Mouse (Mus musculus): ENCODE data around the gene Ostm1. TPM values are rescaled to one million over a fixed set of nuclear protein-coding genes. Genes with fewer than 3 reads are reported as not detected.
A peak's percentile ranks its signal among the peaks of the same experiment; 100 is the strongest.

The Ostm1 gene
- polyA plus RNA-seq, 1 experiment from 2014 or later, result 24.9 TPM

GRCm38 (mm10) chr10:42678755-42679364 lies 95.2 kb downstream of the Ostm1 start:
- H3K27me3 ChIP-seq, result peaks cover 6% of the 10 kb centered on the region
- peak overlapping the region; percentile 83 for H3K27ac ChIP-seq
- no peaks in the 10 kb centered on the region for H3K9me3 ChIP-seq (replicated peaks)
- peak overlapping the region; percentile 97 for H3K4me3 ChIP-seq
- peaks cover 9% of the 10 kb centered on the region for H3K4me1 ChIP-seq
- peak overlapping the region; percentile 82 for H3K4me2 ChIP-seq (replicated peaks)
- peak overlapping the region; percentile 85 for H3K9ac ChIP-seq
- peaks cover 2% of the 10 kb centered on the region for H3K36me3 ChIP-seq
- ATAC-seq (ENCODE audit: low FRiP score), result peak; percentile 97
- under 1% methylated on average over 56 of the region's 56 CpGs for WGBS

DNA sequence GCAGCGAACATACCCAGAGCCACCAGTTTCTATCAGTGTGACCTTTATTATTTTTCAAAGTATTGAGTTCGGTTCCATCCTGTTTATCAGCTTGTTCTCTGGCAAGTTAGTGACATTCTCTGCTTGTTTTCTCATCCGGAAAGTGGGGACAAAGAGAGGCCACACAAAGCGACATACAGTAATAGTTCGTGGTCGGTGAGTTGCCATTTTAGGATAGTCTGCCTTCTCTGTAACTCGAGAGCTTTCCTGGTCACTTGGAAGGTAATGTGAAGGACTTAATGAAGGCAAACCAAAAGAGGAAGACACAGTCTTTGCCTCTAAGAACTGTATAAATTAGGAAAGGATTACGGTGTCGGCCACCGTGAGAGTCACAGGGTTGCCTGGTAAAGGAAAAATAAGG lies 96.0 kb downstream of the Ostm1 start:
- WGBS, result 18% methylated on average over 10 of the region's 10 CpGs
- Histone ChIP-seq H3K36me3 (peaks cover 8% of the 10 kb centered on the region), H3K4me3 (peak overlapping the region; percentile 97), H3K27ac (no peak overlapping the region), H3K4me1 (peaks cover 9% of the 10 kb centered on the region), H3K4me2 (replicated peaks) (peak overlapping the region; percentile 82), H3K27me3 (peaks cover 6% of the 10 kb centered on the region), H3K9me3 (replicated peaks) (no peaks in the 10 kb centered on the region), H3K9ac (peak overlapping the region; percentile 85)
- ATAC-seq (ENCODE audit: low FRiP score), result no peak

DNA sequence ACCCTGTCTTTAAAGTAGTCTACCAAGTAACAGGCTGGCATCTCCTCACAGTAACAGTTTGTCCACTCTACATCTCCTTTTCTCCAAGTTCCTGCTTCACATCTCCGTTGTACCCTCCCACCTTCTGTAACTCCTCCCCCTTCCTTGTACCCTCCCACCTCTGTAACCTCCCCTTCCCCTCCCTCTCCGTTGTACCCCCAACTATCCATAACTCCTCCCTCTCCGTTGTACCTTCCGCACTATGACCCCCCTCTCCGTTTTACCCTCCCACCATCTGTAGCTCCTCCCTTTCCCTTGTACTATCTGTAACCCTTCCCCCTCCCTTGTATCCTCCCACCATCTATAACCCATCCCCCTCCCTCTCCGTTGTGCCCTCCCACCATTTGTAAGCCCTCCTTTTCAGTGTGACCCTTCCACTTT lies 97.0 kb downstream of the Ostm1 start:
- no peak for ATAC-seq (ENCODE audit: low FRiP score)
- peaks cover 6% of the 10 kb centered on the region for H3K27me3 ChIP-seq
- H3K9ac ChIP-seq, result no peak overlapping the region
- 11% methylated on average over 6 of the region's 6 CpGs for WGBS
- no peaks in the 10 kb centered on the region for H3K9me3 ChIP-seq (replicated peaks)
- no peak overlapping the region for H3K27ac ChIP-seq
- H3K4me1 ChIP-seq, result peaks cover 9% of the 10 kb centered on the region
- no peak overlapping the region for H3K4me3 ChIP-seq
- peak overlapping the region; percentile 82; the same call in 1 of the 2 replicates for H3K4me2 ChIP-seq (replicated peaks)
- peaks cover 8% of the 10 kb centered on the region for H3K36me3 ChIP-seq

- 88% methylated on average over 8 of the region's 8 CpGs for WGBS
- H3K36me3 ChIP-seq, result peaks cover 8% of the 10 kb centered on the region
- no peak for ATAC-seq (ENCODE audit: low FRiP score)
- H3K9ac ChIP-seq, result 0 out of 2 replicates have a peak overlapping the region, but pooled peaks have one; percentile 19
- H3K9me3 ChIP-seq (replicated peaks), result no peaks in the 10 kb centered on the region
- H3K4me1 ChIP-seq, result peaks cover 9% of the 10 kb centered on the region
- no peak overlapping the region for H3K4me2 ChIP-seq (replicated peaks)
- H3K4me3 ChIP-seq, result no peak overlapping the region
- H3K27me3 ChIP-seq, result peaks cover 6% of the 10 kb centered on the region
- no peak overlapping the region for H3K27ac ChIP-seq
Observed at GRCm38 (mm10) chr10:42682421-42682820, 98.8 kb downstream of the Ostm1 start.

- H3K4me3 ChIP-seq, result no peak overlapping the region
- no peak for ATAC-seq (ENCODE audit: low FRiP score)
- H3K4me2 ChIP-seq (replicated peaks), result no peak overlapping the region
- WGBS, result 86% methylated on average over 5 of the region's 5 CpGs
- peaks cover 8% of the 10 kb centered on the region; the same call in 1 of the 2 replicates for H3K4me1 ChIP-seq
- no peaks in the 10 kb centered on the region for H3K9me3 ChIP-seq (replicated peaks)
- H3K27me3 ChIP-seq, result no peaks in the 10 kb centered on the region
- H3K9ac ChIP-seq, result no peak overlapping the region
- peaks cover 8% of the 10 kb centered on the region for H3K36me3 ChIP-seq
- no peak overlapping the region for H3K27ac ChIP-seq
Observed at GRCm38 (mm10) chr10:42687873-42688272, 104.3 kb downstream of the Ostm1 start.

DNA sequence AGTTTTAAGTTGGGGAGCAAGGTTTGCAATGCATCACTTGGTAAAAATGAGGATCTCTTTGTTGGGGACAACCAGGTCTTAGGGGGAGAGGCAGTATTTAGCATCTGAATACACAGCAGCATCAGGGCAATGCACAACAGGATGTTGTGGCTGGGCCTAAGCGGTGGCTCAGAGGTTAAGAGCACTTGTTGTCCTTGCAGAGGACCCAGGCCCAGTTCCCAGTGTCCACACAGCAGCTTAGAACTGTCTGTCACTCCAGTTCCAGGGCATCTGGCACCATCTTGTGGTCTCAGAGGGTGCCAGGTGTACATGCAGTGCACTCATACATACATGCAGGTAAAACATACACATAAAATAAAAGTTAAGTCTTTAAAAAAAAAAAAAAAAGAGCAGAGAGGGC lies 106.1 kb downstream of the Ostm1 start:
- Histone ChIP-seq H3K9ac (no peak overlapping the region), H3K9me3 (replicated peaks) (no peaks in the 10 kb centered on the region), H3K4me2 (replicated peaks) (no peak overlapping the region), H3K4me3 (no peak overlapping the region), H3K4me1 (peaks cover 8% of the 10 kb centered on the region; the same call in 1 of the 2 replicates), H3K27ac (no peak overlapping the region), H3K27me3 (no peaks in the 10 kb centered on the region), H3K36me3 (no peaks in the 10 kb centered on the region)
- WGBS, result 57% methylated on average over 1 of the region's 1 CpGs
- ATAC-seq (ENCODE audit: low FRiP score), result no peak

DNA sequence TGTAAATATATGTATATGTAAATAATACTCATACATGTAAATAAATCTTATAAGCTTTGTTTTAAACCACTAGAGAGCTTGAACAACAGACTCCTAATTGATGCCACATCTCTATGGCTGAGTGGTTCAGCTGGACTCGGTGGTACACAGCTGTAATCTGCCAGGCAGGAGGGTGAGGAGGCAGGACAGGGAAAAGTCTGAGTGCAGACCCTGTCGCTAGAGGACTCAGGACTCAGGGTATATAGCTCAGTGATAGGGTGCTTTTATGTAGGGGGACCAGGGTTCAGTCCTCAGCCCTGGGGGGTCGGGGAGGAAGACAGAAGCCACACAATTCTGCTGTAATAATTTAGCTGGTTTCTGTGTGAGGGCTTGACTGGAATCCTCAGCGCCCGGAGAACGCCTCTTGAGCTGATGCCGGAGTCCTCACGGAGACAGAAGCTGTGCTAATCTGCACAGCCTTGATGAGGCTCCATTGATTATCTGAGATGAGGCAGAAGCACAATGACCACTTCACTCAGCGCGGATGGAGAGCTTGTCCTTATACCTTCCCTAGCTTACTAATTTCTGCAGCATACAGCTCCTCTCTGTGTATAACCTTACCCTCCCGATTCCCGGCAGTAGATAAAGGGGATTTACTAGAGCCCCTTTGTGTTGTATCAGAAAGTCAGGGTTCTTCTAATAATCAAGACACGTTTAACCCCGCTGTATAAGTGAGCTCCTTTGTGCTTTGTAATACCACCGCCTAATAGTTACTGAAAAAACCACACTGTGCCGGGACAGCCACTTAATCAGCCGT lies 106.8 kb downstream of the Ostm1 start:
- H3K27ac ChIP-seq, result peak overlapping the region; percentile 60
- no peaks in the 10 kb centered on the region for H3K9me3 ChIP-seq (replicated peaks)
- H3K36me3 ChIP-seq, result no peaks in the 10 kb centered on the region
- peak; percentile 71 for ATAC-seq (ENCODE audit: low FRiP score)
- 57% methylated on average over 17 of the region's 17 CpGs for WGBS
- H3K27me3 ChIP-seq, result no peaks in the 10 kb centered on the region
- no peak overlapping the region for H3K4me3 ChIP-seq
- peaks cover 8% of the 10 kb centered on the region; the same call in 1 of the 2 replicates for H3K4me1 ChIP-seq
- H3K9ac ChIP-seq, result 0 out of 2 replicates have a peak overlapping the region, but pooled peaks have one; percentile 24
- peak overlapping the region; percentile 22 for H3K4me2 ChIP-seq (replicated peaks)

GRCm38 (mm10) chr10:42691051-42691450 lies 107.4 kb downstream of the Ostm1 start:
- H3K27me3 ChIP-seq, result no peaks in the 10 kb centered on the region
- no peak overlapping the region for H3K9ac ChIP-seq
- no peaks in the 10 kb centered on the region for H3K9me3 ChIP-seq (replicated peaks)
- H3K4me2 ChIP-seq (replicated peaks), result peak overlapping the region; percentile 22; the same call in 1 of the 2 replicates
- no peak; the same call in 1 of the 2 replicates for ATAC-seq (ENCODE audit: low FRiP score)
- 70% methylated on average over 2 of the region's 2 CpGs for WGBS
- no peak overlapping the region for H3K4me3 ChIP-seq
- peaks cover 8% of the 10 kb centered on the region; the same call in 1 of the 2 replicates for H3K4me1 ChIP-seq
- H3K36me3 ChIP-seq, result no peaks in the 10 kb centered on the region
- H3K27ac ChIP-seq, result peak overlapping the region; percentile 60; the same call in 1 of the 2 replicates

DNA sequence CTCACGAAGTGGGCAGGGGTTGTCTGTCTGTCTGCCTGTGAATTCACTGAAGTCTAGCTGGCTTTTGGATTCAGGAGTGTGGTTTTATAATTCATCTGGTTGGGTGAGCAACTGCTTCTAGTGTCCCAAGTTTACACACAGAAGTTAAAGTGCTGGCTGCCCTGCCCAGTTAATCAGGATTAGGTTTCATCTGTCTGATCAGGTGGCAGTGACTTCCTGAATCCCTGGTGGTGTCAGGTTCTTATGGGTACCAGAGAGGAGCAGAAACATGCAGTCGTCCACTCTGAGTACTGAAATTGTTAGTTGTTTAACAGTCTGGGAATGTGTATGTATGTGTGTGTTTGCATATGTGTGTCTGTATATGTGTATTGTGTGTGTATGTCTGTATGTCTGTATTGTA lies 108.5 kb downstream of the Ostm1 start:
- Histone ChIP-seq H3K9ac (no peak overlapping the region), H3K4me3 (no peak overlapping the region), H3K9me3 (replicated peaks) (no peaks in the 10 kb centered on the region), H3K4me2 (replicated peaks) (no peak overlapping the region), H3K4me1 (peaks cover 8% of the 10 kb centered on the region; the same call in 1 of the 2 replicates), H3K27ac (no peak overlapping the region), H3K27me3 (no peaks in the 10 kb centered on the region), H3K36me3 (no peaks in the 10 kb centered on the region)
- no peak for ATAC-seq (ENCODE audit: low FRiP score)
- WGBS, result 76% methylated on average over 2 of the region's 2 CpGs

DNA sequence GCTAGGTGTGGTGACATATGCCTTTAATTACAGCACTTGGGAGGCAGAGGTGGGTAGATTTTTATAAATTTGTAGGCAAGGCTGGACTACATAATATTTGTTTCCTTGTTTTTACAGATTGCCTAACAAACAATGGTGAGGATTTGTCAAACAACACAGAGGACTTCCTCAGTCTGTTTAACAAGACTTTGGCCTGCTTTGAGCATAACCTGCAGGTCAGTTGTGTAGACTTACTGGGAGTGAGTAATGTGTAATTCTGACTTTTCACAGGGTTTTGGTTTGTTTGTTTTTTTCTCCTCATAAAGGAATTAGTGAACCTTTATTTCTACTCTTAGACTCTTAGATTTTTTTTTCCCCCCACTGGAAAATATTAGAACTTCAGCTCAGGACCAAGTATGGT lies 109.2 kb downstream of the Ostm1 start:
- ATAC-seq (ENCODE audit: low FRiP score), result no peak

GRCm38 (mm10) chr10:42693482-42693881 lies 109.9 kb downstream of the Ostm1 start:
- no peaks in the 10 kb centered on the region for H3K27me3 ChIP-seq
- no peak for ATAC-seq (ENCODE audit: low FRiP score)
- WGBS, result 83% methylated on average over 2 of the region's 2 CpGs

More for the DNA sequence above, 109.2 kb downstream of the Ostm1 start:
- H3K27me3 ChIP-seq, result no peaks in the 10 kb centered on the region
- no peak overlapping the region for H3K27ac ChIP-seq
- no peak overlapping the region for H3K4me3 ChIP-seq
- H3K9me3 ChIP-seq (replicated peaks), result no peaks in the 10 kb centered on the region
- no peak overlapping the region for H3K4me2 ChIP-seq (replicated peaks)
- H3K36me3 ChIP-seq, result no peaks in the 10 kb centered on the region
- no peak overlapping the region for H3K9ac ChIP-seq
- H3K4me1 ChIP-seq, result peaks cover 8% of the 10 kb centered on the region; the same call in 1 of the 2 replicates

GRCm38 (mm10) chr10:42696361-42696760 lies 112.7 kb downstream of the Ostm1 start:
- Histone ChIP-seq H3K36me3 (peaks cover 13% of the 10 kb centered on the region), H3K4me3 (no peak overlapping the region), H3K9ac (no peak overlapping the region), H3K27me3 (no peaks in the 10 kb centered on the region), H3K4me1 (no peaks in the 10 kb centered on the region), H3K9me3 (replicated peaks) (no peaks in the 10 kb centered on the region), H3K27ac (no peak overlapping the region), H3K4me2 (replicated peaks) (no peak overlapping the region)
- 83% methylated on average over 13 of the region's 13 CpGs for WGBS
- no peak for ATAC-seq (ENCODE audit: low FRiP score)

More at GRCm38 (mm10) chr10:42693482-42693881, 109.9 kb downstream of the Ostm1 start:
- H3K36me3 ChIP-seq, result peaks cover 5% of the 10 kb centered on the region; the same call in 1 of the 2 replicates
- no peak overlapping the region for H3K9ac ChIP-seq
- H3K27ac ChIP-seq, result no peak overlapping the region
- no peak overlapping the region for H3K4me2 ChIP-seq (replicated peaks)
- no peak overlapping the region for H3K4me3 ChIP-seq
- H3K4me1 ChIP-seq, result peaks cover 8% of the 10 kb centered on the region; the same call in 1 of the 2 replicates
- no peaks in the 10 kb centered on the region for H3K9me3 ChIP-seq (replicated peaks)
